Mouse (Mus musculus): ENCODE measurements around the gene Vamp5. TPM values are rescaled to one million over a fixed set of nuclear protein-coding genes. Genes with fewer than 3 reads are reported as not detected.

The Vamp5 gene
- polyA plus RNA-seq, 1 experiment from 2014 or later = 7.6 TPM

GRCm38 (mm10) chr6:72347166-72347941 lies 32.9 kb downstream of the Vamp5 start, which contains the start of gene 0610030E20Rik:
0610030E20Rik (plus strand) TSS chr6:72347317.
- under 1% methylated on average over 72 of the region's 72 CpGs for WGBS
- Histone ChIP-seq H3K4me2 (peak within 1 kb of the TSS; percentile 82), H3K36me3 (replicated peaks) (peaks cover 23% of the 10 kb centered on the region), H3K4me1 (peaks cover 37% of the 10 kb centered on the region), H3K4me3 (replicated peaks) (peak within 1 kb of the TSS; percentile 78), H3K27ac (peak within 1 kb of the TSS; percentile 87), H3K9ac (peak within 1 kb of the TSS; percentile 92), H3K9me3 (no peaks in the 10 kb centered on the region), H3K27me3 (no peaks in the 10 kb centered on the region)
- ATAC-seq (ENCODE audit: low FRiP score) = peak; percentile 76

DNA sequence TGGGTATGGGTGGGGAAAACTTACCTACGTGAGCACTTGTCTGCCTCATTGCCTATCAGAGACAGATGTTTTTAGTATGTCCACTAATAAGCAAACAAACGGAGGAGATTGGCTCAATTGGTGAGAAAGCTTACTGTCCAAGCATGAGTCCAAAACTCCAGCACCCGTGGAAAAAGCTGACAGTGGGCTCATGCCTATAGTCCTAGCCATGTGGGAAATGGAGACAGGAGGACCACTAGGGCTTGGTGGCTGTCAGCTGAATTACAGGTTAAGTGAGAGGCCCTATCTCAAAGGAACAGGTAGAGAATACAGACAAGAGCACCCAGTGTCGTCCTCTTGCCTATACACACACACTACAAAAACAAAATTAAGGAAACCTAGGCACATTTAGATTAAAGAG lies 34.0 kb downstream of the Vamp5 start:
- 84% methylated on average over 4 of the region's 4 CpGs for WGBS
- H3K27ac ChIP-seq = no peak overlapping the region
- no peaks in the 10 kb centered on the region for H3K9me3 ChIP-seq
- ATAC-seq (ENCODE audit: low FRiP score) = no peak
- peaks cover 23% of the 10 kb centered on the region for H3K36me3 ChIP-seq (replicated peaks)
- peaks cover 37% of the 10 kb centered on the region for H3K4me1 ChIP-seq
- H3K27me3 ChIP-seq = no peaks in the 10 kb centered on the region
- no peak overlapping the region; the same call in 1 of the 2 replicates for H3K4me3 ChIP-seq (replicated peaks)
- H3K4me2 ChIP-seq = no peak overlapping the region
- no peak overlapping the region for H3K9ac ChIP-seq

- peak overlapping the region; percentile 92 for H3K4me2 ChIP-seq
- ATAC-seq (ENCODE audit: low FRiP score) = no peak
- H3K27me3 ChIP-seq = no peaks in the 10 kb centered on the region
- H3K9me3 ChIP-seq = no peaks in the 10 kb centered on the region
- peaks cover 37% of the 10 kb centered on the region for H3K4me1 ChIP-seq
- H3K27ac ChIP-seq = no peak overlapping the region
- H3K4me3 ChIP-seq (replicated peaks) = peak overlapping the region; percentile 82; the same call in 1 of the 2 replicates
- WGBS = 55% methylated on average over 6 of the region's 6 CpGs
- H3K36me3 ChIP-seq (replicated peaks) = peaks cover 20% of the 10 kb centered on the region
- no peak overlapping the region for H3K9ac ChIP-seq
Measured at GRCm38 (mm10) chr6:72345633-72346032, 34.6 kb downstream of the Vamp5 start.

DNA sequence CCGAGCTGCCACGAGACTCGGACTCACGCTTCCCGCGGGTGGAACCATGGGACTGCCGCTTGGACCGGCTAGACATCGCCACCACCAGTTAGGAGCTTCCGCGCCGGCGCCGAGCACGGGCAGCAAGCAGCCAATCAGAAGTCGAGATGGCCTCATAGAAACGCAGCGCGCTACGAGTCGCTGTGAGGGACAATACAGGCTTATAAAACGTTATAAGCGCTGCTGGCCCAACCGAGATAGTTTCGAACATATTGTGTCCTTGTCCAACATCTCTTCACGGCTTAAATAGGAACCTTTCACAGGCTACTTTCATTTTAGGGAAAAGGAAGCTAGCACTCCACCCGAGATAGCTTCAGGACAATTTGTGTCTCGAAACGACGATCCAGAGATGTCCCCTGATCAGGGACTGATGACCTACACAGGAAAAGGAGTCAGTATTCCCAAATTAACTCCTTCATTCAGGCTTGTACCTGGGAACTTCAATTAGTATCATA lies 35.1 kb downstream of the Vamp5 start, which contains the start of gene Usp39:
Gene Usp39, minus strand, starts transcription at position 111 of the 494 bp plus-strand sequence.
- H3K27me3 ChIP-seq = no peaks in the 10 kb centered on the region
- WGBS = under 1% methylated on average over 30 of the region's 30 CpGs
- peak; percentile 85 for ATAC-seq (ENCODE audit: low FRiP score)
- H3K27ac ChIP-seq = peak within 1 kb of the TSS; percentile 60; the same call in 1 of the 2 replicates
- H3K9me3 ChIP-seq = no peaks in the 10 kb centered on the region
- H3K36me3 ChIP-seq (replicated peaks) = peaks cover 15% of the 10 kb centered on the region
- H3K4me2 ChIP-seq = peak within 1 kb of the TSS; percentile 92
- H3K4me3 ChIP-seq (replicated peaks) = peak within 1 kb of the TSS; percentile 82
- peak within 1 kb of the TSS; percentile 72 for H3K9ac ChIP-seq
- H3K4me1 ChIP-seq = peaks cover 37% of the 10 kb centered on the region

DNA sequence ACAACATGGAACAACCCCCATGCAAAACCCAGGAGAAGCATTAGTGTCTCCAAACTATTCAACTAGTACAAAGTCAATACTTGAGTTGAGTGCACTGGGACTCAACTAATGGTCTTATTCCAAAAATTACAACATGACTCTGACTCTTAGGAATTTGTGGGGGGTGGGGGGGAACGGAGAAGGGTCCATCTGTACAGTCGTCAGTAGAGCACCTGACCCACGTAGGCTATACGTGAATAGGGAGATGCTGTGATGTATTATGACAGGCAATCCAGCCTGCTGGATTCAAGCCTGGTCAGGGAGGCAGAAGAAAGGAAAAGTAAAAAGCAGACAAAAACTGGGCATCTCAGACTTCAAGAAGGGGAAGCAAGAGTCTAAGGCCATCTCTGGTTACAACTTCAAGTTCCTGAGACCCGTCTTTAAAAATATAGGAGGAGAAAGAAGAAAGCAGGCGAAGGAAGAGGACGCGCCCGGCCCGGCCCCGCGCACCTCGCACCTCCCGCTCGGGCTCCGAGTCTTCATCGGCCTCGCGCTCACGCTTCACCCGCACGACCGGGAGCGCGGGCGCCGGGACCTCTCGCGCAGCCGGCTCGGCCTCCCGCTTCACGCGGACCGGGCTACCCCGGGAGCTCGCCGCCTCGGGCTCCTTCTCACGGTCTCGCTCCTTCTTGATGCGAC lies 35.7 kb downstream of the Vamp5 start:
- Histone ChIP-seq H3K9me3 (no peaks in the 10 kb centered on the region), H3K27me3 (no peaks in the 10 kb centered on the region), H3K9ac (peak overlapping the region; percentile 72), H3K4me3 (replicated peaks) (peak overlapping the region; percentile 82), H3K4me2 (peak overlapping the region; percentile 92), H3K4me1 (peaks cover 37% of the 10 kb centered on the region), H3K27ac (peak overlapping the region; percentile 60; the same call in 1 of the 2 replicates), H3K36me3 (replicated peaks) (peaks cover 14% of the 10 kb centered on the region)
- under 1% methylated on average over 42 of the region's 42 CpGs for WGBS
- peak; percentile 65 for ATAC-seq (ENCODE audit: low FRiP score)

- Histone ChIP-seq H3K9me3 (no peaks in the 10 kb centered on the region), H3K27me3 (no peaks in the 10 kb centered on the region), H3K9ac (no peak overlapping the region), H3K4me1 (peaks cover 14% of the 10 kb centered on the region), H3K36me3 (replicated peaks) (peaks cover 45% of the 10 kb centered on the region), H3K4me2 (no peak overlapping the region), H3K27ac (no peak overlapping the region), H3K4me3 (replicated peaks) (no peak overlapping the region)
- ATAC-seq (ENCODE audit: low FRiP score) = no peak
- WGBS = 79% methylated on average over 2 of the region's 2 CpGs
Measured at GRCm38 (mm10) chr6:72340481-72340880, 39.8 kb downstream of the Vamp5 start.

DNA sequence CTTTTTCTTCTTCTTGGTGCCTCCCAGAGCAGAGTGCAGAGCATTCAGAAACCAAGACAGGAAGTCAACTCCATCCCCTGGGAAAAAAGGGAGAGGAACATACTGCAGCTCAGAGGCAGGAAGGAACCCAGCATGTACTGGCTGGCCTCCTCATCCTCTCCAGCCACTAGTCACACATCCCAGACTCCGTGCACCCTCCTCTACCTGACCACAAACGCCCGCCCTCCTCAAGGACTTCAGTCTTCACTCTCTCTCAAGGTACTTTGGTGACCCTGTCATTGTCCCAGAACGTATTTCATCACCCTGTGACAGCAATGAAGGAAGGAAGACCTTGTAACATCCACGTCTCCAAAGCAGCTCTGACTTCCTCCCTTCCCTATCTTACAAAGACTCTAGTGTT lies 47.2 kb downstream of the Vamp5 start:
- H3K9me3 ChIP-seq = no peaks in the 10 kb centered on the region
- H3K27ac ChIP-seq = no peak overlapping the region
- no peak overlapping the region for H3K4me2 ChIP-seq
- 81% methylated on average over 5 of the region's 5 CpGs for WGBS
- H3K9ac ChIP-seq = no peak overlapping the region
- H3K27me3 ChIP-seq = no peaks in the 10 kb centered on the region
- peaks cover 92% of the 10 kb centered on the region for H3K36me3 ChIP-seq (replicated peaks)
- no peak for ATAC-seq (ENCODE audit: low FRiP score)
- no peak overlapping the region for H3K4me3 ChIP-seq (replicated peaks)
- no peaks in the 10 kb centered on the region for H3K4me1 ChIP-seq

DNA sequence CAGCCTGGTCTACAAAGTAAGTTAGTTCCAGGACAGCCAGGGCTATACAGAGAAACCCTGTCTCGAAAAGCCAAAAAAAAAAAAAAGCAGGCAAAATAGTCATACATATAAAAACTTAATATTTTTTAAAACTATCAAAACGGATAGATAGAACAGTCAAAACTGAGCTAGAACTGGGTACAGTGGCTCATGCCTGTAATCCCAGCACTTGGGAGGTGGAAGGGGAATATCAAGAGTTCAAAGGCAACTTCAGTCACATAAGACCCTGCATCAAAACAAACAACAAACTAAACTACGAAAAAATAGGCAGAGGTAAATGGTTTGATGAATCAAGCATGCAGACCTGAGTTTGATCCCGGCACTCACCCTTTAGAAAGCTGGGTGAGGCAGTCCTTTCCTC lies 50.1 kb downstream of the Vamp5 start:
- Histone ChIP-seq H3K4me3 (replicated peaks) (no peak overlapping the region), H3K36me3 (replicated peaks) (peaks cover 91% of the 10 kb centered on the region), H3K9ac (no peak overlapping the region), H3K9me3 (no peaks in the 10 kb centered on the region), H3K4me1 (no peaks in the 10 kb centered on the region), H3K27me3 (no peaks in the 10 kb centered on the region), H3K4me2 (no peak overlapping the region), H3K27ac (no peak overlapping the region)
- ATAC-seq (ENCODE audit: low FRiP score) = no peak
- WGBS = 92% methylated on average over 4 of the region's 4 CpGs

GRCm38 (mm10) chr6:72329019-72329418 lies 51.2 kb downstream of the Vamp5 start:
- no peak for ATAC-seq (ENCODE audit: low FRiP score)
- H3K9me3 ChIP-seq = no peaks in the 10 kb centered on the region
- H3K4me1 ChIP-seq = no peaks in the 10 kb centered on the region
- H3K27me3 ChIP-seq = no peaks in the 10 kb centered on the region
- H3K27ac ChIP-seq = no peak overlapping the region
- H3K4me3 ChIP-seq (replicated peaks) = no peak overlapping the region
- WGBS = 93% methylated on average over 5 of the region's 5 CpGs
- H3K9ac ChIP-seq = no peak overlapping the region
- no peak overlapping the region for H3K4me2 ChIP-seq
- H3K36me3 ChIP-seq (replicated peaks) = peaks cover 90% of the 10 kb centered on the region

DNA sequence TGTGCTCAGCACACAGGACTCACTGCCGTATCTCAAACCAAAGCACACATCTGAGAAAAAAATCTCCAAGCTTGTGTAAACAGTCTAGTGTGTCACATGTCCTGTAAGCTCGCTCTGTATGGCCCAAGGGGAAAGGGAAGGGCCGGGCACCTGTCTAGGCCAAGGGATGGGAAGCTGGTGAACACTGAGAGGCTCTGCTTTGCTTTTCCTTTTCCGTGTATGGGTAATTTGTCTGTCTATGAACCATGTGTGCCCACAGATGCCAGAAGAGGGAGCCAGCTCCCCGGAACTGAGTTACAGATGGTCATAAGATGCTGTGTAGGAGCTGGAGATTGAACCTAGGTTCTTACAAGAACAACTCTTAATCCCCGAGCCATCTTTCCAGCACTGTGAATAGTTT lies 54.0 kb downstream of the Vamp5 start:
- no peak for ATAC-seq (ENCODE audit: low FRiP score)
- no peak overlapping the region for H3K9ac ChIP-seq
- H3K4me2 ChIP-seq = no peak overlapping the region
- peaks cover 91% of the 10 kb centered on the region for H3K36me3 ChIP-seq (replicated peaks)
- H3K4me1 ChIP-seq = no peaks in the 10 kb centered on the region
- no peaks in the 10 kb centered on the region for H3K27me3 ChIP-seq
- H3K4me3 ChIP-seq (replicated peaks) = no peak overlapping the region
- WGBS = 82% methylated on average over 6 of the region's 6 CpGs
- no peaks in the 10 kb centered on the region for H3K9me3 ChIP-seq
- H3K27ac ChIP-seq = no peak overlapping the region

- 85% methylated on average over 6 of the region's 6 CpGs for WGBS
Measured at GRCm38 (mm10) chr6:72323786-72324508, 56.3 kb downstream of the Vamp5 start.

GRCm38 (mm10) chr6:72322936-72323335 lies 57.3 kb downstream of the Vamp5 start:
- no peaks in the 10 kb centered on the region for H3K4me1 ChIP-seq
- no peaks in the 10 kb centered on the region for H3K9me3 ChIP-seq
- H3K4me2 ChIP-seq = no peak overlapping the region
- H3K9ac ChIP-seq = no peak overlapping the region
- H3K27ac ChIP-seq = no peak overlapping the region
- H3K36me3 ChIP-seq (replicated peaks) = peaks cover 96% of the 10 kb centered on the region
- no peak overlapping the region for H3K4me3 ChIP-seq (replicated peaks)
- H3K27me3 ChIP-seq = no peaks in the 10 kb centered on the region
- WGBS = 93% methylated on average over 3 of the region's 3 CpGs
- no peak for ATAC-seq (ENCODE audit: low FRiP score)

More at GRCm38 (mm10) chr6:72323786-72324508, 56.3 kb downstream of the Vamp5 start:
- no peaks in the 10 kb centered on the region for H3K4me1 ChIP-seq
- H3K4me2 ChIP-seq = no peak overlapping the region
- H3K9me3 ChIP-seq = no peaks in the 10 kb centered on the region
- no peak overlapping the region for H3K27ac ChIP-seq
- peaks cover 96% of the 10 kb centered on the region for H3K36me3 ChIP-seq (replicated peaks)
- no peak overlapping the region for H3K9ac ChIP-seq
- H3K27me3 ChIP-seq = no peaks in the 10 kb centered on the region
- H3K4me3 ChIP-seq (replicated peaks) = no peak overlapping the region
- no peak for ATAC-seq (ENCODE audit: low FRiP score)

All from forebrain, embryonic 12.5 days (tissue).